Mouse (Mus musculus) hematopoietic stem cell, adult 5-6 weeks (primary cell): Measurements from ENCODE around the gene Olfr92. TPM values are rescaled to one million over a fixed set of nuclear protein-coding genes. Genes with fewer than 3 reads are reported as not detected.

Source experiments
- ATAC-seq, 2 experiments: fragments of 125-278 bp in 1 of 2; replicated peaks in 1 of 2; 2 replicates each; pipeline ENCODE4 v1.8.0; 2016 to 2017; ENCODE audit warnings: inconsistent platforms in 2 of 2, mild to moderate bottlenecking in 2 of 2, moderate number of reproducible peaks in 2 of 2, low read depth in 1 of 2, moderate TSS enrichment in 1 of 2; ENCODE audit not compliant: low FRiP score in 2 of 2, poor library complexity in 2 of 2, severe bottlenecking in 2 of 2, insufficient read depth in 1 of 2, low TSS enrichment in 1 of 2
- total RNA-seq: library from RNA; stranded (forward); fragments of 172-1452, 232-1000 nt; gene quantifications from 2 replicates; pipeline ENCODE4 v1.2.3, GENCODE M21; 2017

Olfr92 gene
- total RNA-seq, 1 experiment from 2014 or later = not detected

- ATAC-seq = no peak
These were observed 52.0 kb downstream of the Olfr92 start for GRCm38 (mm10) chr17:37067861-37068260.

- no peak for ATAC-seq
These were observed 53.9 kb downstream of the Olfr92 start for GRCm38 (mm10) chr17:37065993-37066392.

- ATAC-seq = no peak
These were observed 56.0 kb downstream of the Olfr92 start for GRCm38 (mm10) chr17:37063686-37064495.

- ATAC-seq = no peak
These were observed 56.8 kb downstream of the Olfr92 start for GRCm38 (mm10) chr17:37063063-37063462.

- ATAC-seq = no peak
These were observed 57.7 kb downstream of the Olfr92 start for GRCm38 (mm10) chr17:37062101-37062641.

- ATAC-seq = no peak
These were observed 58.5 kb downstream of the Olfr92 start for GRCm38 (mm10) chr17:37061435-37061834.

Other genes starting within 250 kb of the Olfr92 start
- not detected in 2 replicates for gene Trim40, start 230.0 kb downstream of the Olfr92 start, total RNA-seq
- gene Trim31, start 222.0 kb downstream of the Olfr92 start, total RNA-seq = not detected in 2 replicates
- gene Rnf39, start 177.2 kb downstream of the Olfr92 start, total RNA-seq = not detected in 2 replicates
- gene Ppp1r11, start 168.3 kb downstream of the Olfr92 start, total RNA-seq = 37.8 and 55.1 TPM in 2 replicates
- gene Znrd1, start 161.5 kb downstream of the Olfr92 start, total RNA-seq = 45.1 and 49.9 TPM in 2 replicates
- gene Znrd1as, start 161.5 kb downstream of the Olfr92 start, total RNA-seq = 9.2 and 13.8 TPM in 2 replicates
- gene 2410137M14Rik, start 138.9 kb downstream of the Olfr92 start, total RNA-seq = not detected in 2 replicates
- not detected in 2 replicates for gene H2-M5, start 130.6 kb downstream of the Olfr92 start, total RNA-seq
- gene Zfp57, start 118.9 kb downstream of the Olfr92 start, total RNA-seq = 6.9 and 13.6 TPM in 2 replicates
- gene Mog, start 96.7 kb downstream of the Olfr92 start, total RNA-seq = not detected in 2 replicates
- gene Gabbr1, start 74.1 kb downstream of the Olfr92 start, total RNA-seq = 10.7 and 43.0 TPM in 2 replicates
- not detected in 2 replicates for gene Olfr90, start 31.6 kb downstream of the Olfr92 start, total RNA-seq
- gene Olfr91, start 21.8 kb downstream of the Olfr92 start, total RNA-seq = not detected in 2 replicates
- gene Olfr93, start 41.4 kb upstream of the Olfr92 start, total RNA-seq = not detected in 2 replicates
- not detected in 2 replicates for gene Ubd, start 73.8 kb upstream of the Olfr92 start, total RNA-seq
- not detected in 2 replicates for gene Olfr94, start 80.9 kb upstream of the Olfr92 start, total RNA-seq
- not detected in 2 replicates for gene Olfr95, start 93.0 kb upstream of the Olfr92 start, total RNA-seq
- not detected in 2 replicates for gene Olfr96, start 100.1 kb upstream of the Olfr92 start, total RNA-seq
- not detected in 2 replicates for gene Olfr97, start 117.2 kb upstream of the Olfr92 start, total RNA-seq
- gene Olfr98, start 143.7 kb upstream of the Olfr92 start, total RNA-seq = not detected in 2 replicates
- 34.3 and 53.5 TPM in 2 replicates for gene H2-M3, start 150.1 kb upstream of the Olfr92 start, total RNA-seq
- gene Olfr99, start 163.4 kb upstream of the Olfr92 start, total RNA-seq = not detected in 2 replicates
- not detected in 2 replicates for gene Olfr101, start 184.2 kb upstream of the Olfr92 start, total RNA-seq
- gene Olfr102, start 197.0 kb upstream of the Olfr92 start, total RNA-seq = not detected in 2 replicates
- not detected in 2 replicates for gene Olfr103, start 219.6 kb upstream of the Olfr92 start, total RNA-seq
- gene Olfr104-ps, start 239.5 kb upstream of the Olfr92 start, total RNA-seq = not detected in 2 replicates